Mouse (Mus musculus): ENCODE data around the gene Gm10271.

The Gm10271 gene

DNA sequence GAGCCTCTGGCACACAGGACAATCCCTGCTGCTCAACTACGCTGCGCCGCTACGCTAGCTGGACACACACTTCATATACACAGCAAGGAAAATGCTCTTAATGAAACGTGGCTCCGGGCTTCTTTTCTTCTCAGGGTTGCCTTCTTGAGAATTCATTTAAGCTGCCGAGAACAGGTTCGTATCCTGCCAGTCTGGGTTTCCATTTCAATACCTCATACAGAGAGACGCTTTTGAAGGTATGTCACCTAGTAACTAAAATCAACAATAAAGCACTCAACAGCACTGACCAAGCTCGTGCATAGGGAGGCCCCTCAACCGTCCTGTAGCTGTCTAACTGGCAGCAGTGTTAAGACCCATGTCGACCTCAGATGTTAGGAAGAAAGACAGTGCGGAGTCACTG is 40.0 kb downstream of the Gm10271 start:
- no peak for DNase-seq (ENCODE audit: low spot score in 2 of 2)

DNA sequence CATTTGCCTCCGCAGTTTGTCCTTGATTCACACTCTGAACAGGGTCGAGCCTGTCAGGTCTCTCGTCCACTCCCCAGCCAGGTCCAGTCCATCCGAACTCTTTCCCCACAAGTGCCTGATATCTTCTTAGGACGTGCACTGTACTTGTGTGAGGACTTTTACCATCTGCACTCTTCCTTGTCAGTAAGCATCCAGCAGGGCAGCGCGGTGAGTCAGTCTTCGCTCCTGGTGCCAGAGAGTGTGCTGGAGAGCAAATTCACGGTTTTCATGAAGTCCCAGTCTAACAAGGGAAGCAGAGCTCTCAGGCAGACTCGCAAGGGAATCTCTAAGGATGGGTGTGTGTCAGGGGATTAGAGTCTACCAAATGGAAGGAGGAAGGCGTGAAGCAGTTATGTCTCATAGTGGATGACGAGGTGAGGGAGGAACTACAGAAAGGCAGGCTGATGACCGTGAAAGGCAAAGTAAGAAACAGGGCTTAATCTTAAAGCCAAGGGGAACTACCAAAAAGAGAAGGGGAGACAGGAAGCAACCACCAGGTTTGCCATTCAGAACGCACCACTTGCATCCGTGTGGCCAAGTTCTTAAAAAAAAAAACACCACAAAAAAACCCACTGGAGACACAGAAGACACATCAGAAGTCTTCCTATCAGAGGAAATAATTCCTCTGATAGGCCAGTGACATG is 40.8 kb downstream of the Gm10271 start:
- DNase-seq (ENCODE audit: low spot score in 2 of 2), result no peak

DNA sequence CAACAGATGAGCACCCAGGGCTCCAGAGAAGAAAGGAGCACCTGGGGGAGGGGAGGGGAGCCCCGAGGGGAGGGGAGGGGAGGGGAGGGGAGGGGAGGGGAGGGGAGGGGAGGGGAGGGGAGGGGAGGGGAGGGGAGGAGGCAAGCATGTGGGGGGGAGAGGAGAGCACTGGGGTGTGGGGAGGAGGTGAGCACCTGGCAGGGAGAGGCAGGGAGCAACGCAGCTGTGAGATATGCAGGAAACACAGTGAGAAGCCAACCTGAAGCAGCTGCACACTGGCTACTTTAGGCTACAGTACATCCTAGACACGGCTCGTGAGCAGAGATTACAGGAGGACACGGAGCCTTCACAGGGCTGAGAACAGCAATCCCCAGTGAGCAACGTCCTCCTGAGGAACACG is 41.5 kb downstream of the Gm10271 start:
- DNase-seq (ENCODE audit: low spot score in 2 of 2), result no peak

DNA sequence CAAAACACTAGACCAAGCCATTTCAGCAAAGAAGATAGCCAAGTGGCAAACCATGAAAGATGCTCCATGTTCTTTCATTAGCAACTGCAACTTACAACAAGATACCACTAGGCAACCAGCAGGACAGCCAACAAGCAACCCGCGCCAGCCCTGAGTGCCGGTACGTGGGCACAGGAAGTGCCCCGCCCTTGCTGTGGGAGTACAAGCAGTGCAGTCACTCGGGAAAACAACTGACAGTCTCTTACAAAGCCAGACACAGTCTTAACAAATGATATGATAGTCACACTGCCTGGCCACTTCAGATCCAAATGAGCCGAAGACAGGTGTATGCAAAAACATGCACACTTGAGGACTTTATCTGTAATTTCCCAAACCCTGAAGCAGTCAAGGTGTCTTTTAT is 41.9 kb downstream of the Gm10271 start:
- peak in 1 of 2 experiments; percentile 37 for DNase-seq (ENCODE audit: low spot score in 2 of 2)

DNA sequence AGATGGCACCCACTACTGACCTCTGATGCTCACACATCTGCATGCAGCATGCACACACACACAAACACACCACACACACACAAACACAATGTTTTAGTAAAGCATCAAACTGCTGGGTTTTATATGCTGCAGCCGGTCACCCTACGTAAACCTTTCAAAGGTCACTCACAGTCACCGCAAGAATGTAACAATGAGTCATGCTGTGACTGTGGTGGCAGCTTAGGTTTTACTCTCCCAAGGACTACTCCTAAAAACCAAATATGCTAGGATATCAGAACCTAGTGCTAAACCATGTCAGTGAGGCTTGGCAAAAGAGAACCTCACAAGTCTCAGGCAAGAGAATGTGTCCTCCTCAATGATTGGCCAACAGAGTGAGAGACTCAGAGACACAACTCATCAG is 43.6 kb downstream of the Gm10271 start:
- no peak for DNase-seq (ENCODE audit: low spot score in 2 of 2)

DNA sequence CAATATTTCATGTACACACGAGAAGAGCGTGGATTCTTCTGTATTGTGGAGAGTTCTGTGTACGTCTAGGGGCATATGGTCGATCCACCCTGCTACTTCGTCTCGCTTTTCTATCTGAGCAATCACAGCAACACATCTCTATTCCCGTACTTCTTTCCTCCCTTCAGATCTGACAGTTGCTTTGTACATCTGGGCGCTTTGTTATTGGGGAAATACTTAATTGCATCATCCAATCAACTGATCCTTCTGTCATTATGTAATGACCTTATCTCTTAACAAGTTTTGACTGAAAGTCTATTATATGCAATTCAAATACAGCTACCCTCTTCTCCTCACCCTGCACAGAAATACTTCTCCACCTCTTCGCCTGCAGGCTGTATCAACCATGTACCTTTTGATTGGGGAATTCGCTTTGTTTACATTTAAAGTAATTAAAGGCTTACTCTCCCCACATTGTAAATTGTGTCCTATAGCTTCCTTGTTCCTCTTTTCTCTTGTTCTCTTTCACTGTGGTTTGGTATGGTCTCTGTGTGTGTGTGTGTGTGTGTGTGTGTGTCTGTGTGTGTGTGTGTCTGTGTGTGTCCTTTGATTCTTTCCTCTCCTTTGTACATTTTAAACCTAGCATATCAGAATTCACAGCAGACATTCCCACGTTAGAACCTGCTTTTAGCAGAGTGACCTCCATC is 45.8 kb downstream of the Gm10271 start:
- DNase-seq (ENCODE audit: low spot score in 2 of 2), result no peak

DNA sequence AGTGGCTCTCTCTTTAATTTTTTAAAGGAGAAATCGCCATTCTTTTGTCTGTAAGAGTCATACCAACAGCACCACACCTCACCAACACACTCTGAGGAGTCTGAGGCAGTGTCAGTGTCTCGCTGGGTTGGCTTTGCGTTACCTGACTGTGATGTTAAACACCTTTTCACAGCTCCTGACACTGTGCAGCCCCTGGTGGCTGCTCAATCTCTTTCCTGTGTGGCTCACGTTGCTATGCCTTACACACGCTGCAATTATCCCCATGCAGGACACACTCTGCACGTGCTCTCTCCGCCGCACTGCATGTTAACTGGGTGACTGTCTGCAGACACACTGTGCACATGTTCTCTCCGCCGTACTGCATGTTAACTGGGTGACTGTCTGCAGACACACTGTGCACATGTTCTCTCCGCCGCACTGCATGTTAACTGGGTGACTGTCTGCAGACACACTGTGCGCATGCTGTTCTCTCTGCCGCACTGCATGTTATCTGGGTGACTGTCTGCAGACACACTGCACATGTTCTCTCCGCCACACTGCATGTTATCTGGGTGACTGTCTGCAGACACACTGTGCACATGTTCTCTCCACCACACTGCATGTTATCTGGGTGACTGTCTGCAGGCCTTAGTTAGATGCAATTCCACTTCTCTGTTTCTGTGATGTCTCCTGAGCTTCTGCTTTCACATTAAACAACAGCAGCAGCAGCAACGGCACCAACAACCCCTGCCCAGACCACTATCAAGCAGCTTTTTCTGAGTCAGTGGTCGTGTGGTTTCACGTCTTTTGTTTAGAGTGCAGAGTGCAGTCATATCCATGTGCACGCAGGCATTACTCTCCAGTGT is 48.5 kb downstream of the Gm10271 start:
- DNase-seq (ENCODE audit: low spot score in 2 of 2), result no peak

DNA sequence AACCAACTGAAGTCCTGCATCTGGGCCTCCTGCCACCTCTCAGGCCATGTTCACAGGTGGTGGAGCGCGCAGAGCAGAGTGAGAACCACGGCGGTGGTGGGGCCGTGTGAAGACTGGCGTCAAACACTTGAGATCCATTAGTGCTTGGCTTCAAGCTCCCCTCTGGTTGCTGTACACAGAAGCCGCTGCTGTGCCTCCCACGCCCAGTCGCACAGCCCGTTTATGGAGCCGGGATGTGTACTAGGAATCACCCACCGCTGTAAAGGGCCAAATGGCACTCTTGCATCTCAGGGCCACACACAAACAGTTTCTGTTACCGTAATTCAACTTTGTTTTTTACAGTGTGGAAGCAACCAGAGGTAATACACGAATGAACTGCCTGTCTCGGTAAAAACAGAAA is 50.2 kb downstream of the Gm10271 start:
- DNase-seq (ENCODE audit: low spot score in 2 of 2), result no peak

DNA sequence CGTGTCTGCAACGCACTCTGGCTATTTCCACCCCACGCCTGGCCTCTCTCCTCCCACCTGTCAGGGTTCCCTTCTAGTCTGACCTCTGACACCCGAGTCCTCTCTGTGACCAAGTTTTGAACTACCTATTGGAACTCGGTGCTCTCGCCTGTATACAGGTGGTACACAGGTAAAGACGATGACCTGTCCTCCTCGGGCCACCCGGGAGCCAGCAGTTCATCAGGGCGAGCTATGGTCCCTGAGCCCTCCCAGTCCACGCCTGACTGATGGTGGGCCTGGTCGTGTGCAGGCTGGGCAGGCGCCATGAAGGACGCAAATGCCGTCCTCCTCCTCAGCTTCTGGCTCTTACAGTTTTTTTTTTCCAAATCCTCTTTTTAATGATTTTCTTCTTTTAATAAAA is 51.0 kb downstream of the Gm10271 start:
- no peak for DNase-seq (ENCODE audit: low spot score in 2 of 2)

DNA sequence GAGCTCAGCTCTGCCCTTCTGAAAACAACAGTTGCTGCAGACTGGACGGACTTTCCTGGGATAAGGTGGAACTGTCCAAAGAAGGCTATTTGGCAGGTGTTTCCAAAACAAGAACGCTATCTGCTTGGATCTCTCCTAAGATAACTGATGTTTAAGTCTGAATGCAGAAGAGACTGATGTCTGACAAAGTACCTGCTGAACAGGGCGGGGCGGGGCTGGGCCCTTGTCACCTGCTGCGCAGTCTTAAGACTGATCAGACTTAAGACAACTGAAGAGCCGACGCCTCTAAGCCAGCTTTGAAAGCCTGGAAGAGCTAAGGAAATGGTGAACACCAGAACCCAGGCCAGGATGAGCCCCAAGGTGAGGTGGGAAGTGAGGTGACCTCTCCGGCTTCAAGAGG is 51.8 kb downstream of the Gm10271 start:
- DNase-seq (ENCODE audit: low spot score in 2 of 2), result no peak

DNA sequence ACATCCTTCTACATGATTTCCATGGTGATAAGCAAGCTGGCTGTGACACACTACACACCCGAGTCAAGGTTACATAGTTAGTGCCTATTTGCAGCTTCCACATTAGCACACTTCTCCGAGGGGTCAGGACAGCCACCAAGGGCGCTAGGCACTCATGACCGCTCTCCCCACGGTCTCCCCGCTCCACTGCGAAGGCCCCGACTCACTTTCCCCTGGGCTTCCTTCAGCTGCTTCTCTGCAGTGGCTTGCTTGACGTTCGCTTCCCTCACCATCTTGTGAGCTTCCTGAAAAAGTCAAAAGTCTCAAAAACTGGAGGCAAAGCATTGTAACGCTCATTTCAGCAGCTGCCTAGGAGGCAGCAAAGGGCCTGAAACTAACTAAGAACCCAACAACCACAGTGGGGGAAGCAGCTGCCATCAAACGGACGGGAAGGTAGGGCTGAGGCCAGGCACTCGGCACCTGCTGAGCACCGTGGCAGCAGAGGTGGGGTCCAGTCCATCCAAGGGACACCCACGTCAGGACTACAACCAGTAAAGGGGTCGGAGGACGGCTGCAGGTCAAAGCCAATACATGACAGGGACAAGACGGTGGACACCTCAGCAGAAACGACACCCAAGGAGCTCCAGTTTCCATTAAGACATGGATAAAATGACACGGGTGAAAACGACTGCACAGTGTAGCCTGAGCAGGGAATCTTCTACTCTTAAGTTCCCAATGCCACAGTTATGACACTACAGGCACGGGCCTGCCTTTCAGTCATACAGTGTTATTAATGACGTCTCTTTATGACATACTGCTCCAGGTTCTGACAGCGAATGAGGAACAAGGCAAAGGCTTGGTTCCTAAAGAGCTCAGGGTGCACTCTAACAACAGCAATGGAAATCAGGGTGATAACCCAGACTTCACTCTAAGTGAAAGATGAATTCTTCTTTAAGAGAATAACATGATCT is 52.8 kb downstream of the Gm10271 start:
- no peak for DNase-seq (ENCODE audit: low spot score in 2 of 2)

DNA sequence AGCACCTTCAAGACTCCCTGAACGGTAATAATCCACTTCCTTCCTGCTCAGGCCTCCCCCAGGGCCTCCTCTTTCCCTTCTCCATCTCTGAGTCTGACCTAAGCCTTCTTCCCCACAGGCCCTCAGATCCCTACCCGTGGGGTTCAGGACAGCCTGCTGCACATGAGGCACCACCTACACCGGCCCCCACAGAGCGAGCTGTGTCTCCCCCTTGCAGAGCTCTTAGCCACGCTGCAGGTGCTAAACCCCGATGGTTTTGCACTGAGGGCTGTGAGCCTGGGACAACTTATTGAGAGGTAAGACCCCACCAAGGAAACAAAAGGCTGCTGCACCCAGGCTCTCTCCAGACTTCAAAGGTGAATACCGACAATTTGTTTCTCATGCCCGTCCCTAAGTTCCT is 55.8 kb downstream of the Gm10271 start:
- no peak for DNase-seq (ENCODE audit: low spot score in 2 of 2)

DNA sequence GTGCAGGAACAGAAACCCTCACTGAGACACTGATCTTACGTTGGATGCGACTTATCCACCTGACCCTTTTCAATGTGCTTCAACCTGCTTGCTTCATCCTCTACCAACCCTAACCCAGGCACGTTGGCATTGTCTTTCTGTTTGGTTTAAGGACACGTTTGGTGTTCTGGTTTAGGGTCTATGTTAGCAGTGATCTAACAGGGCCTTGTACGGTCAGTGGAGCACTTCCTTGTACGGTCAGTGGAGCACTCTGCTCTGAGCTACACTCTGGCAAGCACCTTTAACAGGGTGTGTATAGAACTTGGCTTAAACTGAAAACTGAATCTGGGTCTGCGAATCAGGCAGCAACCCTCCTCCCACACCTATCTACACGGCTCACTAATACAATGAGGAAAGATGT is 57.1 kb downstream of the Gm10271 start:
- DNase-seq (ENCODE audit: low spot score in 2 of 2), result no peak

DNA sequence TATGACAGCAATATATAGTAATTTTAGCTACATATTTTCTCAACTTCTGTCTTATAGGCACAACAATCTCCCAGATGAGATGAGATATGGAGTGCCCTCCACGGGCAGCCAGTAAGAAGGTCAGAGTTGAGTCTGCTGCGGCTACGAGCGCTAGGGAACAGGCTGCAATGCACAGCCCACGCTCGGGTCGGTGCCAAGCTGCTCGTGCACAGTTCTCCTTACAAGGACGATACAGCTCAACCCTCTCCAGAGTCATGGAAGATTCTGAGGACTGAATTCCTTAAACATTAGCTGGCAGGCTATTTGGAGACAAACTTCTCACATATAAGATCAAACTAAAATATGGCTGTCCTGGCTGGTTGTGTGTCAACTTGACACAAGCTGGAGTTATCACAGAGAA is 57.8 kb downstream of the Gm10271 start:
- DNase-seq (ENCODE audit: low spot score in 2 of 2), result no peak

DNA sequence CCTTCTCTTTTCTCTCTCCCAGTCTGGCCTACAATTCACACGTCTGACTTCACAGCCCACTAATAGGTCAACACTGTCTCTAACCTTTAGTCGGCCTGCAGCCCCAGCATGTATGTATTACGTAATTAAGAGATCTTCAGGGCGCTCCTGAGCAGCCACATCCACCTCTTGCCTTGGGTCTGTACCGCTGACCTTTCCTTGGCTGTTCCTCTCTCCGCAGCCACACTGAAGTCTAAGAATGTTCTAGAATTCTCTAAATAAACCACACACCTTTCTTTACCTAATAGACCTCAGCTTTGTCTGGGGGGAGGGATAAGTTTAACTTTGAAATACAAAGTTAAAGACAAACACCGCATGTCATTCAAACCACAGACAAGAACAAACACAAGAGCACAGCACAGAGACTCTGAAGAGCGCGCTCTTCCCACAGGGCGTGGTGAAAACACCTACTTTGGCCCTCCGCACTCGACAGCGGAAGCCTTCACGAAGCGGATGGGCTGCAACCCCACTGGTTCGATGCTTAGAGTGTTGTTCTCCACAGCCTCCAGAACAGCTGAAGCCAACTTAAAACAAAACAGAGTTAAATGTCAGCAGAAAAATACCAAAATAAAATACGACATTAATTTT is 58.6 kb downstream of the Gm10271 start:
- no peak for DNase-seq (ENCODE audit: low spot score in 2 of 2)

DNA sequence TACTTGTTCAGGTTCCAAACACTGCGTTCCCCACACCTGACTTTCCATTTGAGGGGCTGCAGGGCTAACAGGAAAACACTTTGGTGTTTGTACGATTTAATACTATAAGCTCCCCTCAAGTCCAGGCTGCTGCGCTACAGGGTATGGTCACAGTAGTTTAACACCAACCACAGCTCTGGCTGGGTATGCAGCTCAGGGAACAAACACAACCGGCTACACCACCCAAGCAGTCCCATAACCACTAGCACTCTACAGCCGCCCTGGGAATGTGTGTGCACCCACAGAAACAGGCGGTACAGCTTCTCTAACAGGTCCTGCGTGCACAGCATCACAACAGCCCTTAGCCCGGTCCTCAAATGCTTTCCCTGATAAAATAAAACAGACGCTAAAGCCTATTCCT is 59.6 kb downstream of the Gm10271 start:
- DNase-seq (ENCODE audit: low spot score in 2 of 2), result no peak

DNA sequence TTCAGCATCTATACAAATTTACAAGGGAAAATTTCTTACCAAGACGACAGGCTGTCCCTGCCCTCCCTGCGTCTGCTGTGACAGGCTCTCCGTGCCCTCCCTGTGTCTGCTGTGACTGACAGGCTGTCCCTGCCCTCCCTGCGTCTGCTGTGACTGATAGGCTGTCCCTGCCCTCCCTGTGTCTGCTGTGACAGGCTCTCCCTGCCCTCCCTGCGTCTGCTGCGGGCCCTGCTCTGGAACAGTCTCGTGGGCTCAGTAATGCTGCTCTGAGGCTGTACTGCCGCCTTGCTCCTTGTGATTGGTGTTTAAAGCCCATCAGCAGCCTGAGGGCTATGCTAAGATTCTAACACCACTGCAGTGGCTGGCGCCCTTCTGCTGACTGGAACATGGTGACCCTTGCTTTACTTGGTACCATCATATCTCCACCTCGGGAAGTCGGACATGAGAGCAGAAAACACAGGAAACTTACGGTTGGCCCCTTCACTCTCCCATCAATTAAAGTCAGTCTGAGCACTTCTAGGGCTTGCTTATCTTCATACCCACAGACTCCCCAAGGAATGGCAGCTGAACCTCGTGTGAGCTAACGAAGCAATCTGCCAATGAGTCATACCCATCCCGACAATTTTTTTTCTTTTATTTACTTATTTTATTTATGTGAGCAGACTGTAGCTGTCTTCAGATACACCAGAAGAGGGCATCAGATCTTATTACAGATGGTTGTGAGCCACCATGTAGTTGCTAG is 63.3 kb downstream of the Gm10271 start:
- DNase-seq (ENCODE audit: low spot score in 2 of 2), result no peak
